Mouse (Mus musculus): ENCODE results near the gene Rnf220. TPM values are rescaled to one million over a fixed set of nuclear protein-coding genes. Genes with fewer than 3 reads are reported as not detected.

The Rnf220 gene
- polyA plus RNA-seq, 1 experiment from 2014 or later, result 32.4 TPM

GRCm38 (mm10) chr4:117281090-117281845 lies 215.6 kb downstream of the Rnf220 start:
- no peak overlapping the region for H3K9ac ChIP-seq (ENCODE audit: low read depth, low read length)
- WGBS (ENCODE audit: insufficient replicate concordance), result 64% methylated on average over 19 of the region's 19 CpGs
- no peaks in the 10 kb centered on the region for H3K9me3 ChIP-seq (replicated peaks; ENCODE audit: control insufficient read depth, low read length)
- H3K36me3 ChIP-seq (ENCODE audit: control insufficient read depth, insufficient read depth, low read length), result peaks cover 35% of the 10 kb centered on the region
- no peaks in the 10 kb centered on the region for H3K27me3 ChIP-seq (ENCODE audit: control insufficient read depth, insufficient read depth, low read length)
- H3K4me1 ChIP-seq (ENCODE audit: control insufficient read depth, insufficient read depth, low read length), result peaks cover 32% of the 10 kb centered on the region
- H3K4me3 ChIP-seq (ENCODE audit: low read depth, low read length), result no peak overlapping the region
- no peak overlapping the region for H3K27ac ChIP-seq (ENCODE audit: low read depth, low read length)
- ATAC-seq (replicated peaks; ENCODE audit: insufficient number of reproducible peaks, low FRiP score, low TSS enrichment), result no peak
- H3K4me2 ChIP-seq, result no peak overlapping the region

DNA sequence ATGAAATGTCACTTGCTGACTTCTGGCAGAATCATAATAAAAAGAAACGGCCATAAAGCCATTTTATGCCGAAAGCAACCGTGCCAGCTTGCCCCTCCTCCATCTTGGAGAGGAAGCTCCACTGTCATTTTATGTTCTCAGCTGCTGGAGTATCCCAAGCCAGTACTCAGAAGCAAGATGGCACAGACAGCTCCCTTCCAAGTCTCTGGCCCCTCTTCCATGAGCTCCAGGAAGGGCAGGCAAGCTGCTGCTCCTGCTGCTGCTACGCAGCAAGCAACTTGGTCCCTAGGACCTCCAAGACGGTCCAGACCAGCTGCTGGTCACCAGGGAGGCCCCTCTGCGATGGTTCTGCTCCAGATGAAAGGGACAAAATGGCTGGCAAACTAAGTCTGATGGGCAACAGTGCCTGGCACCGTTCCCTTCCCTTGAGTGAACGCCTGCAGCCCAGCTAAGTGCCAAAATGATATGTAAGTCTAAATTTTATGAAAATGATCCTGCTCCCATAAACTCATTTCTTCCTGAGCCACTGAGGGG lies 216.4 kb downstream of the Rnf220 start:
- Histone ChIP-seq H3K36me3 (ENCODE audit: control insufficient read depth, insufficient read depth, low read length) (peaks cover 40% of the 10 kb centered on the region), H3K9ac (ENCODE audit: low read depth, low read length) (no peak overlapping the region), H3K9me3 (replicated peaks; ENCODE audit: control insufficient read depth, low read length) (no peaks in the 10 kb centered on the region), H3K4me2 (no peak overlapping the region), H3K27ac (ENCODE audit: low read depth, low read length) (no peak overlapping the region), H3K27me3 (ENCODE audit: control insufficient read depth, insufficient read depth, low read length) (no peaks in the 10 kb centered on the region), H3K4me1 (ENCODE audit: control insufficient read depth, insufficient read depth, low read length) (peaks cover 32% of the 10 kb centered on the region), H3K4me3 (ENCODE audit: low read depth, low read length) (no peak overlapping the region)
- 90% methylated on average over 8 of the region's 8 CpGs for WGBS (ENCODE audit: insufficient replicate concordance)
- ATAC-seq (replicated peaks; ENCODE audit: insufficient number of reproducible peaks, low FRiP score, low TSS enrichment), result no peak

- peaks cover 43% of the 10 kb centered on the region for H3K36me3 ChIP-seq (ENCODE audit: control insufficient read depth, insufficient read depth, low read length)
- H3K9me3 ChIP-seq (replicated peaks; ENCODE audit: control insufficient read depth, low read length), result peaks cover 4% of the 10 kb centered on the region; the same call in 1 of the 2 replicates
Observed at GRCm38 (mm10) chr4:117279253-117279642, 217.6 kb downstream of the Rnf220 start.

GRCm38 (mm10) chr4:117278381-117279252 lies 218.2 kb downstream of the Rnf220 start:
- WGBS (ENCODE audit: insufficient replicate concordance), result 80% methylated on average over 10 of the region's 10 CpGs
- no peak for ATAC-seq (replicated peaks; ENCODE audit: insufficient number of reproducible peaks, low FRiP score, low TSS enrichment)

More at GRCm38 (mm10) chr4:117279253-117279642, 217.6 kb downstream of the Rnf220 start:
- Histone ChIP-seq H3K4me1 (ENCODE audit: control insufficient read depth, insufficient read depth, low read length) (peaks cover 20% of the 10 kb centered on the region), H3K4me2 (no peak overlapping the region), H3K4me3 (ENCODE audit: low read depth, low read length) (no peak overlapping the region), H3K27me3 (ENCODE audit: control insufficient read depth, insufficient read depth, low read length) (no peaks in the 10 kb centered on the region), H3K9ac (ENCODE audit: low read depth, low read length) (no peak overlapping the region), H3K27ac (ENCODE audit: low read depth, low read length) (no peak overlapping the region)
- no peak for ATAC-seq (replicated peaks; ENCODE audit: insufficient number of reproducible peaks, low FRiP score, low TSS enrichment)
- 66% methylated on average over 2 of the region's 2 CpGs for WGBS (ENCODE audit: insufficient replicate concordance)

DNA sequence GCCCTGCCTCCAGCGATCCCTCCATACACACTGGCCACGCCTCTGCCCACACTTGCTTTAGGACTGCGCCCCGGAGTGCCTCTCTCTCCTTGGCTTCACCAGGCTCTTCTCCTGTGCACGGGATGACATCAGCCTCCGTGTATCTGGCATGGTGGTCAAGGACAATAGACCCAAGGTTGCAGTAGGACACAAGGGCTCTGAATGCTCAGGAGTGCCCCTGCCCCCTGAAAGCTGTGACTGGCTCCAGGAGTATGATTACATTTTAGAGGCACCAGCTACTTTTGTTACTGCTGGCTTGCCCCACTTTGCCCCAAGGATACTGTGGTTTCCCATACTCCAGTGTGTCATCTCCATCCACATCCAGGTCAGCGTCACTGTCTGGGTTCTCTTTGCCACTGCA lies 219.2 kb downstream of the Rnf220 start:
- H3K4me2 ChIP-seq, result no peak overlapping the region
- no peak for ATAC-seq (replicated peaks; ENCODE audit: insufficient number of reproducible peaks, low FRiP score, low TSS enrichment)
- peaks cover 8% of the 10 kb centered on the region; the same call in 1 of the 2 replicates for H3K9me3 ChIP-seq (replicated peaks; ENCODE audit: control insufficient read depth, low read length)
- H3K36me3 ChIP-seq (ENCODE audit: control insufficient read depth, insufficient read depth, low read length), result peaks cover 58% of the 10 kb centered on the region
- WGBS (ENCODE audit: insufficient replicate concordance), result 90% methylated on average over 7 of the region's 7 CpGs
- H3K4me3 ChIP-seq (ENCODE audit: low read depth, low read length), result no peak overlapping the region
- H3K27me3 ChIP-seq (ENCODE audit: control insufficient read depth, insufficient read depth, low read length), result no peaks in the 10 kb centered on the region
- H3K9ac ChIP-seq (ENCODE audit: low read depth, low read length), result no peak overlapping the region
- peaks cover 6% of the 10 kb centered on the region; the same call in 1 of the 2 replicates for H3K4me1 ChIP-seq (ENCODE audit: control insufficient read depth, insufficient read depth, low read length)
- H3K27ac ChIP-seq (ENCODE audit: low read depth, low read length), result no peak overlapping the region

More at GRCm38 (mm10) chr4:117278381-117279252, 218.2 kb downstream of the Rnf220 start:
- Histone ChIP-seq H3K36me3 (ENCODE audit: control insufficient read depth, insufficient read depth, low read length) (peaks cover 49% of the 10 kb centered on the region), H3K9ac (ENCODE audit: low read depth, low read length) (no peak overlapping the region), H3K4me3 (ENCODE audit: low read depth, low read length) (no peak overlapping the region), H3K27me3 (ENCODE audit: control insufficient read depth, insufficient read depth, low read length) (no peaks in the 10 kb centered on the region), H3K4me1 (ENCODE audit: control insufficient read depth, insufficient read depth, low read length) (peaks cover 14% of the 10 kb centered on the region), H3K27ac (ENCODE audit: low read depth, low read length) (no peak overlapping the region), H3K4me2 (no peak overlapping the region), H3K9me3 (replicated peaks; ENCODE audit: control insufficient read depth, low read length) (peaks cover 8% of the 10 kb centered on the region; the same call in 1 of the 2 replicates)

- no peak overlapping the region for H3K9ac ChIP-seq (ENCODE audit: low read depth, low read length)
- no peak for ATAC-seq (replicated peaks; ENCODE audit: insufficient number of reproducible peaks, low FRiP score, low TSS enrichment)
- H3K4me3 ChIP-seq (ENCODE audit: low read depth, low read length), result no peak overlapping the region
Observed at GRCm38 (mm10) chr4:117277021-117277420, 219.8 kb downstream of the Rnf220 start.

GRCm38 (mm10) chr4:117276281-117276711 lies 220.6 kb downstream of the Rnf220 start:
- WGBS (ENCODE audit: insufficient replicate concordance), result 79% methylated on average over 17 of the region's 17 CpGs
- Histone ChIP-seq H3K36me3 (ENCODE audit: control insufficient read depth, insufficient read depth, low read length) (peaks cover 55% of the 10 kb centered on the region), H3K27ac (ENCODE audit: low read depth, low read length) (no peak overlapping the region), H3K4me1 (ENCODE audit: control insufficient read depth, insufficient read depth, low read length) (peaks cover 6% of the 10 kb centered on the region; the same call in 1 of the 2 replicates), H3K27me3 (ENCODE audit: control insufficient read depth, insufficient read depth, low read length) (no peaks in the 10 kb centered on the region), H3K9ac (ENCODE audit: low read depth, low read length) (no peak overlapping the region), H3K4me2 (no peak overlapping the region), H3K9me3 (replicated peaks; ENCODE audit: control insufficient read depth, low read length) (peaks cover 8% of the 10 kb centered on the region; the same call in 1 of the 2 replicates), H3K4me3 (ENCODE audit: low read depth, low read length) (no peak overlapping the region)
- no peak for ATAC-seq (replicated peaks; ENCODE audit: insufficient number of reproducible peaks, low FRiP score, low TSS enrichment)

More at GRCm38 (mm10) chr4:117277021-117277420, 219.8 kb downstream of the Rnf220 start:
- Histone ChIP-seq H3K27ac (ENCODE audit: low read depth, low read length) (no peak overlapping the region), H3K36me3 (ENCODE audit: control insufficient read depth, insufficient read depth, low read length) (peaks cover 59% of the 10 kb centered on the region), H3K9me3 (replicated peaks; ENCODE audit: control insufficient read depth, low read length) (peaks cover 8% of the 10 kb centered on the region; the same call in 1 of the 2 replicates), H3K4me1 (ENCODE audit: control insufficient read depth, insufficient read depth, low read length) (peaks cover 6% of the 10 kb centered on the region; the same call in 1 of the 2 replicates), H3K27me3 (ENCODE audit: control insufficient read depth, insufficient read depth, low read length) (no peaks in the 10 kb centered on the region), H3K4me2 (no peak overlapping the region)
- 89% methylated on average over 13 of the region's 13 CpGs for WGBS (ENCODE audit: insufficient replicate concordance)

DNA sequence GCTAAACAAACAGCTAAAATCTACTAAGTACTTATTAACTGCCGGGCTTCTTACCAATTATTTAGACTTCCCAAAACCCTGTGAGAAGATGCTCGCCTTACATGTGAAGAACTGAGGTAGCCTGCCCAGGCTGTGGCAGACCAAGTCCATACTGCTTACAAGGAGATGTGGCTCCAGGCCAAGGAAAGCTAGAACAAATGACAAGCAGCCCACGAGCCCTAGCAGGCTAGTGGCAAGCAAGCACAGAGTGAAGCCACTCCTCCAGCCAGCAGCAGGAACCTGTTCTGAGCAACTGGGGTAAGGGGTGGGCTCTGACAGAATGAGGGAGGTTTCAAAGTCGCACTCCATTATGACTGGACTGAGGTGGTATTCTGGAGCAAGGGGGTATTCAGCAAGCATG lies 222.1 kb downstream of the Rnf220 start:
- no peak for ATAC-seq (replicated peaks; ENCODE audit: insufficient number of reproducible peaks, low FRiP score, low TSS enrichment)
- no peaks in the 10 kb centered on the region for H3K27me3 ChIP-seq (ENCODE audit: control insufficient read depth, insufficient read depth, low read length)
- H3K4me3 ChIP-seq (ENCODE audit: low read depth, low read length), result no peak overlapping the region
- peaks cover 8% of the 10 kb centered on the region; the same call in 1 of the 2 replicates for H3K9me3 ChIP-seq (replicated peaks; ENCODE audit: control insufficient read depth, low read length)
- peaks cover 54% of the 10 kb centered on the region for H3K36me3 ChIP-seq (ENCODE audit: control insufficient read depth, insufficient read depth, low read length)
- no peak overlapping the region for H3K9ac ChIP-seq (ENCODE audit: low read depth, low read length)
- H3K27ac ChIP-seq (ENCODE audit: low read depth, low read length), result no peak overlapping the region
- H3K4me2 ChIP-seq, result no peak overlapping the region
- peaks cover 6% of the 10 kb centered on the region; the same call in 1 of the 2 replicates for H3K4me1 ChIP-seq (ENCODE audit: control insufficient read depth, insufficient read depth, low read length)
- 90% methylated on average over 4 of the region's 4 CpGs for WGBS (ENCODE audit: insufficient replicate concordance)

All from heart, embryonic 11.5 days (tissue).